Mouse (Mus musculus) limb, embryonic 13.5 days (tissue): Measurements from ENCODE around the gene Mical3. TPM values are rescaled to one million over a fixed set of nuclear protein-coding genes. Genes with fewer than 3 reads are reported as not detected.

Source experiments
- ATAC-seq: fragments of 200-750 bp; cut with Nextera tagmentation; 2 replicates; pipeline ENCODE4 v1.8.0; 2017; ENCODE audit warnings: low read depth, moderate number of reproducible peaks, moderate TSS enrichment; ENCODE audit not compliant: low FRiP score
- H3K27ac ChIP-seq: fragments of 300-500 bp; sonication (generic); 2 replicates; pipeline ENCODE4 v1.5.1; 2015; ENCODE audit warnings: inconsistent platforms, mild to moderate bottlenecking, moderate library complexity
- H3K27me3 ChIP-seq: fragments of 300-500 bp; sonication (generic); 2 replicates; pipeline ENCODE4 v1.6.1; 2015; ENCODE audit warnings: mild to moderate bottlenecking, inconsistent platforms
- H3K36me3 ChIP-seq: fragments of 300-500 bp; sonication (generic); 2 replicates; pipeline ENCODE4 v1.6.1; 2015; ENCODE audit warnings: inconsistent platforms, mild to moderate bottlenecking, moderate library complexity
- H3K4me1 ChIP-seq: fragments of 300-500 bp; sonication (generic); 2 replicates; pipeline ENCODE4 v1.6.1; 2015; ENCODE audit warnings: inconsistent platforms
- H3K4me2 ChIP-seq: fragments of 300-500 bp; sonication (generic); replicated peaks from 2 replicates; pipeline ENCODE4 v1.6.1; 2015; ENCODE audit warnings: inconsistent platforms, mild to moderate bottlenecking, moderate library complexity
- H3K4me3 ChIP-seq: fragments of 300-500 bp; sonication (generic); 2 replicates; pipeline ENCODE4 v1.5.1; 2015; ENCODE audit warnings: moderate library complexity, mild to moderate bottlenecking, inconsistent platforms
- H3K9ac ChIP-seq: fragments of 300-500 bp; sonication (generic); 2 replicates; pipeline ENCODE4 v1.6.1; 2015; ENCODE audit warnings: mild to moderate bottlenecking, inconsistent platforms
- H3K9me3 ChIP-seq: fragments of 300-500 bp; sonication (generic); 2 replicates; pipeline ENCODE4 v1.6.1; 2016; ENCODE audit warnings: inconsistent platforms
- WGBS: fragments of 180-500 bp; shearing (Covaris S2); methylation state at CpG from one replicate; pipeline ENCODE4 v1.1.7; 2015; 5-methylcytosine and 5-hydroxymethylcytosine counted together
- polyA plus RNA-seq: library from polyadenylated mRNA; unstranded; fragments of >200 nt; fragmentation: Nextera tagmentation; extraction: Ambion mirVana; gene quantifications from 2 replicates; pipeline ENCODE4 v1.2.1, GENCODE M21; 2015

The Mical3 gene
- polyA plus RNA-seq, 1 experiment from 2014 or later = 11.0 TPM

- Histone ChIP-seq H3K27ac (no peak overlapping the region), H3K27me3 (no peaks in the 10 kb centered on the region), H3K36me3 (no peaks in the 10 kb centered on the region), H3K4me1 (peaks cover 21% of the 10 kb centered on the region), H3K9ac (no peak overlapping the region), H3K4me3 (no peak overlapping the region), H3K4me2 (no peak overlapping the region), H3K9me3 (no peaks in the 10 kb centered on the region)
- no peak for ATAC-seq
- 76% methylated on average over 3 of the region's 3 CpGs for WGBS
Measured at GRCm38 (mm10) chr6:121054340-121054739, 76.5 kb downstream of the Mical3 start.

GRCm38 (mm10) chr6:121053585-121054112 lies 77.2 kb downstream of the Mical3 start:
- no peak for ATAC-seq
- H3K9me3 ChIP-seq = no peaks in the 10 kb centered on the region
- no peaks in the 10 kb centered on the region for H3K36me3 ChIP-seq
- WGBS = 79% methylated on average over 7 of the region's 7 CpGs
- H3K4me1 ChIP-seq = peaks cover 23% of the 10 kb centered on the region
- no peak overlapping the region for H3K4me2 ChIP-seq
- no peak overlapping the region for H3K4me3 ChIP-seq
- no peaks in the 10 kb centered on the region for H3K27me3 ChIP-seq
- no peak overlapping the region for H3K9ac ChIP-seq
- no peak overlapping the region for H3K27ac ChIP-seq

- H3K27me3 ChIP-seq = no peaks in the 10 kb centered on the region
- WGBS = 88% methylated on average over 13 of the region's 13 CpGs
- ATAC-seq = no peak
Measured at GRCm38 (mm10) chr6:121051972-121052629, 78.7 kb downstream of the Mical3 start.

GRCm38 (mm10) chr6:121051411-121051810 lies 79.4 kb downstream of the Mical3 start:
- no peak overlapping the region for H3K9ac ChIP-seq
- H3K4me2 ChIP-seq = no peak overlapping the region
- no peaks in the 10 kb centered on the region for H3K27me3 ChIP-seq
- no peaks in the 10 kb centered on the region for H3K9me3 ChIP-seq
- no peaks in the 10 kb centered on the region for H3K36me3 ChIP-seq
- 74% methylated on average over 8 of the region's 8 CpGs for WGBS
- H3K27ac ChIP-seq = no peak overlapping the region; the same call in 1 of the 2 replicates
- H3K4me3 ChIP-seq = no peak overlapping the region
- peaks cover 25% of the 10 kb centered on the region for H3K4me1 ChIP-seq
- peak; percentile 30 for ATAC-seq

More at GRCm38 (mm10) chr6:121051972-121052629, 78.7 kb downstream of the Mical3 start:
- Histone ChIP-seq H3K9me3 (no peaks in the 10 kb centered on the region), H3K4me1 (peaks cover 25% of the 10 kb centered on the region), H3K4me3 (no peak overlapping the region), H3K4me2 (no peak overlapping the region), H3K9ac (no peak overlapping the region), H3K27ac (no peak overlapping the region), H3K36me3 (no peaks in the 10 kb centered on the region)

GRCm38 (mm10) chr6:121048696-121049095 lies 82.1 kb downstream of the Mical3 start:
- H3K27me3 ChIP-seq = no peaks in the 10 kb centered on the region
- H3K9ac ChIP-seq = no peak overlapping the region
- no peak overlapping the region for H3K27ac ChIP-seq
- 83% methylated on average over 8 of the region's 8 CpGs for WGBS
- no peaks in the 10 kb centered on the region for H3K9me3 ChIP-seq
- no peak overlapping the region for H3K4me2 ChIP-seq
- ATAC-seq = no peak
- no peaks in the 10 kb centered on the region for H3K36me3 ChIP-seq
- no peak overlapping the region for H3K4me3 ChIP-seq
- H3K4me1 ChIP-seq = peaks cover 30% of the 10 kb centered on the region

GRCm38 (mm10) chr6:121045345-121046080 lies 85.3 kb downstream of the Mical3 start:
- Histone ChIP-seq H3K9ac (no peak overlapping the region), H3K36me3 (peaks cover 6% of the 10 kb centered on the region), H3K27me3 (no peaks in the 10 kb centered on the region), H3K4me2 (no peak overlapping the region), H3K4me3 (no peak overlapping the region), H3K9me3 (no peaks in the 10 kb centered on the region), H3K4me1 (peaks cover 41% of the 10 kb centered on the region), H3K27ac (0 out of 2 replicates have a peak overlapping the region, but pooled peaks have one; percentile 22)
- 55% methylated on average over 20 of the region's 20 CpGs for WGBS
- ATAC-seq = no peak

GRCm38 (mm10) chr6:121043434-121044189 lies 87.2 kb downstream of the Mical3 start:
- Histone ChIP-seq H3K4me2 (peak overlapping the region; percentile 27; the same call in 1 of the 2 replicates), H3K4me1 (peaks cover 33% of the 10 kb centered on the region), H3K4me3 (no peak overlapping the region), H3K36me3 (peaks cover 16% of the 10 kb centered on the region), H3K9me3 (no peaks in the 10 kb centered on the region), H3K9ac (no peak overlapping the region), H3K27me3 (no peaks in the 10 kb centered on the region), H3K27ac (peak overlapping the region; percentile 52; the same call in 1 of the 2 replicates)
- 35% methylated on average over 14 of the region's 14 CpGs for WGBS
- peak; percentile 70; the same call in 1 of the 2 replicates for ATAC-seq

GRCm38 (mm10) chr6:121039719-121040118 lies 91.1 kb downstream of the Mical3 start:
- peaks cover 52% of the 10 kb centered on the region for H3K36me3 ChIP-seq
- H3K9me3 ChIP-seq = no peaks in the 10 kb centered on the region
- ATAC-seq = no peak
- no peak overlapping the region for H3K27ac ChIP-seq
- H3K4me3 ChIP-seq = no peak overlapping the region
- peaks cover 21% of the 10 kb centered on the region for H3K4me1 ChIP-seq
- no peak overlapping the region for H3K4me2 ChIP-seq
- H3K27me3 ChIP-seq = no peaks in the 10 kb centered on the region
- WGBS = 89% methylated on average over 3 of the region's 3 CpGs
- no peak overlapping the region for H3K9ac ChIP-seq

GRCm38 (mm10) chr6:121039286-121039685 lies 91.5 kb downstream of the Mical3 start:
- H3K27ac ChIP-seq = no peak overlapping the region
- no peaks in the 10 kb centered on the region for H3K9me3 ChIP-seq
- no peaks in the 10 kb centered on the region for H3K27me3 ChIP-seq
- WGBS = 78% methylated on average over 9 of the region's 9 CpGs
- peaks cover 55% of the 10 kb centered on the region for H3K36me3 ChIP-seq
- H3K9ac ChIP-seq = no peak overlapping the region
- H3K4me1 ChIP-seq = peaks cover 16% of the 10 kb centered on the region
- ATAC-seq = no peak
- no peak overlapping the region for H3K4me3 ChIP-seq
- no peak overlapping the region for H3K4me2 ChIP-seq

- WGBS = 55% methylated on average over 4 of the region's 4 CpGs
- Histone ChIP-seq H3K4me3 (no peak overlapping the region), H3K4me1 (no peaks in the 10 kb centered on the region), H3K9ac (no peak overlapping the region), H3K9me3 (no peaks in the 10 kb centered on the region), H3K36me3 (peaks cover 77% of the 10 kb centered on the region), H3K27ac (no peak overlapping the region), H3K4me2 (no peak overlapping the region), H3K27me3 (no peaks in the 10 kb centered on the region)
- ATAC-seq = no peak
Measured at GRCm38 (mm10) chr6:121037086-121037485, 93.7 kb downstream of the Mical3 start.

GRCm38 (mm10) chr6:121035929-121036328 lies 94.9 kb downstream of the Mical3 start:
- Histone ChIP-seq H3K27ac (no peak overlapping the region), H3K9ac (no peak overlapping the region), H3K27me3 (no peaks in the 10 kb centered on the region), H3K4me1 (no peaks in the 10 kb centered on the region), H3K36me3 (peaks cover 86% of the 10 kb centered on the region), H3K9me3 (no peaks in the 10 kb centered on the region), H3K4me2 (no peak overlapping the region), H3K4me3 (no peak overlapping the region)
- ATAC-seq = no peak
- WGBS = 77% methylated on average over 3 of the region's 3 CpGs

- H3K4me3 ChIP-seq = no peak overlapping the region
- no peaks in the 10 kb centered on the region for H3K27me3 ChIP-seq
- 90% methylated on average over 12 of the region's 12 CpGs for WGBS
- H3K27ac ChIP-seq = no peak overlapping the region
- no peaks in the 10 kb centered on the region for H3K9me3 ChIP-seq
- no peak for ATAC-seq
- no peak overlapping the region for H3K9ac ChIP-seq
- H3K4me2 ChIP-seq = no peak overlapping the region
- H3K4me1 ChIP-seq = no peaks in the 10 kb centered on the region
- H3K36me3 ChIP-seq = peaks cover 87% of the 10 kb centered on the region
Measured at GRCm38 (mm10) chr6:121035268-121035667, 95.5 kb downstream of the Mical3 start.
